Mouse (Mus musculus): ENCODE data around the gene Palm3. TPM values are rescaled to one million over a fixed set of nuclear protein-coding genes. Genes with fewer than 3 reads are reported as not detected.
A peak's percentile ranks its signal among the peaks of the same experiment; 100 is the strongest.

Gene Palm3
- total RNA-seq, 2 experiments from 2014 or later = 9.2 to 11.3 TPM

DNA sequence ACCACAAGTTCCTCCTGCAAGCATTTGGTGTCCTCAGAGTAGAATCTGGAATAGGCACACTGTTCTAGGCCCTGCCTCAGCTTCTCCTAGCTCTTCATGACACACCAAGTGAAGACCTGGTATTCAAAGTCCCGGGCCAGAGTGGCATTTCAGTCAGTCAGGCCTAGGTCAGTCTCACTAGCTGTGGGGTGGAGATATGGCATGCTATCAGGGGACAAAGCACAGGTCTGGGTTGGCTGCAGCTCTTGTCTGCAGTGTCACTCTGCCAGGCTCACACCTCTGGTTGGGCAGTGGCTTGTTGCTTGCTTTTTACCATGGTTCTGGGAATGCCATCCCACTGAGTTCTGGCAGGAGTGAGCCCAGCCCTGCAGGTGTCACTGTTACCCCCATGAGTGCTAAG, 55.1 kb downstream of the Palm3 start:
- intact Hi-C loops (cut with DNase I) = no loop called here

DNA sequence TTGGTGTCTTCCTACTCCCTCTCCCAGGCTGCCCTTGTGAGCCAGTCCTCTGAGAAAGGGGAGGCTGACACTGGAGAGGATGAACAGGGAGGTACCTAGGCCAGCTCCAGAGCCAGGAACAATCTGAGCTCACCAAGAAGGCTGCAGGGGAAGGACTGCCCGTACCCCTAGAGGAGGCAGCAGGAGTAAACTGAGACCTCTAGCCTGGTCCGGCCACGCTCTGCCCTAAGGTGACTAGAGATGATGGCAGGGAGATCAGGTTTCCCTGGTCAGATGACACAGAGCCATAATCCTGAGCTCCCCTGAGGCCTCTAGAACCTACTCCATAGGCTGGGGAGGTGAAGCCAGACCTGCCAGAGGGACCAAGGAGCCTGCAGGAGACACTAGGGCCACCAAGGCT, 55.6 kb downstream of the Palm3 start:
- no peak for DNase-seq (ENCODE audit: extremely low spot score in 1 of 2, low spot score in 2 of 2)

More for the DNA sequence above, 55.1 kb downstream of the Palm3 start:
- DNase-seq (ENCODE audit: extremely low spot score in 1 of 2, low spot score in 2 of 2) = no peak

DNA sequence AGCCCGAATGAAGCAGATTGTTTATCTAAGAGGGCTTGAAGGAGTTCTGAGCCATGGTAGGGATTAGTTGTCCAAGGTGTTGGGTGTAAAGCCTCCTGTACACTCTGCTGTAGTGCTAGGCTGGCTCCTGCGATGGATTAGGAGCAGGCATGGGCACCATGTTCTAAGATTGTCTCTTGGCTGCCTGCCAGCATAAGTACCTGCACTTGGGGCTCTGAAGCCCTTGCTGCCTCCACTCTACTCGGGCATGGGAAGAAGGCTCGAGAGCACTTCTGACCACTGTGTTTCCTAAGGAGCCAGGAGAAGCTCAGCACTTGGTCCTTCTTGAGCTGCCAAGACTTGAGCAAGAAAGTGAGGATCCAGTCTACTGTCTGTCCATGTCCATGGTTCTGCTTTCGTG, 57.9 kb downstream of the Palm3 start:
- intact Hi-C loops (cut with DNase I) = no loop called here
- DNase-seq (ENCODE audit: extremely low spot score in 1 of 2, low spot score in 2 of 2) = no peak

More for the DNA sequence above, 55.6 kb downstream of the Palm3 start:
- intact Hi-C loops (cut with DNase I) = no loop called here

Small RNA genes within 50 kb of the gene (microRNA-seq; reads per million reads assigned to microRNA genes)
- 1.1 reads per million for gene Mir1199
- 4.3 reads per million, percentile 15 among the genes with 10 or more reads in this experiment for gene Mir8111

Other genes with a start within 250 kb of the Palm3 start
- gene Adgrl1, start 121.4 kb upstream of the Palm3 start, total RNA-seq (2021) = 100 to 1,000 TPM; 445 to 464 TPM
- gene Gm10644, start 66.3 kb upstream of the Palm3 start, total RNA-seq (2021) = under 1 TPM in 1 of 2 experiments, not detected in 1; 0.11 TPM
- 1 to 10 TPM; 1.1 TPM for gene Asf1b, start 66.0 kb upstream of the Palm3 start, total RNA-seq (2021)
- gene Prkaca, start 48.5 kb upstream of the Palm3 start, total RNA-seq (2021) = 100 to 1,000 TPM; 255 to 264 TPM
- 10 to 100 TPM; 56.4 to 59.1 TPM for gene Samd1, start 23.8 kb upstream of the Palm3 start, total RNA-seq (2021)
- under 1 TPM; 0.34 to 0.65 TPM for gene 1700067K01Rik, start 20.0 kb upstream of the Palm3 start, total RNA-seq (2021)
- gene 2210011C24Rik, start 9.3 kb upstream of the Palm3 start, total RNA-seq (2021) = under 1 TPM in 1 of 2 experiments, not detected in 1; 0.51 TPM
- 1 to 10 TPM in 1 of 2 experiments, under 1 TPM in 1; 0.86 to 1.0 TPM for gene Il27ra, start 21.1 kb downstream of the Palm3 start, total RNA-seq (2021)
- not detected for gene Rln3, start 23.5 kb downstream of the Palm3 start, total RNA-seq (2021)
- 1 to 10 TPM; 2.8 to 3.1 TPM for gene Gm10643, start 43.7 kb downstream of the Palm3 start, total RNA-seq (2021)
- gene Rfx1, start 45.4 kb downstream of the Palm3 start, total RNA-seq (2021) = 10 to 100 TPM; 19.2 to 21.3 TPM
- 10 to 100 TPM; 30.4 to 33.8 TPM for gene Dcaf15, start 83.3 kb downstream of the Palm3 start, total RNA-seq (2021)
- not detected for gene Podnl1, start 104.5 kb downstream of the Palm3 start, total RNA-seq (2021)
- gene Cc2d1a, start 126.5 kb downstream of the Palm3 start, total RNA-seq (2021) = 10 to 100 TPM; 66.7 to 70.7 TPM
- 1 to 10 TPM; 2.9 to 3.2 TPM for gene 4930432K21Rik, start 126.6 kb downstream of the Palm3 start, total RNA-seq (2021)
- 1 to 10 TPM; 5.4 to 6.8 TPM for gene Nanos3, start 163.7 kb downstream of the Palm3 start, total RNA-seq (2021)
- 10 to 100 TPM; 14.2 to 14.3 TPM for gene Zswim4, start 215.6 kb downstream of the Palm3 start, total RNA-seq (2021)
- 100 to 1,000 TPM; 130 to 136 TPM for gene D8Ertd738e, start 228.2 kb downstream of the Palm3 start, total RNA-seq (2021)
- 10 to 100 TPM; 21.8 to 22.3 TPM for gene Mri1, start 235.9 kb downstream of the Palm3 start, total RNA-seq (2021)
- 10 to 100 TPM; 24.1 to 27.1 TPM for gene Ccdc130, start 248.9 kb downstream of the Palm3 start, total RNA-seq (2021)